Mouse (Mus musculus) kidney, embryonic 15.5 days (tissue): ENCODE data around the gene Tprn. TPM values are rescaled to one million over a fixed set of nuclear protein-coding genes. Genes with fewer than 3 reads are reported as not detected.

Source experiments
- ATAC-seq: fragments of 200-750 bp; cut with Nextera tagmentation; replicated peaks from 2 replicates; pipeline ENCODE4 v1.8.0; 2017; ENCODE audit warnings: moderate TSS enrichment; ENCODE audit not compliant: low FRiP score
- H3K27ac ChIP-seq: fragments of 300-500 bp; sonication (generic); 2 replicates; pipeline ENCODE4 v1.5.1; 2015; ENCODE audit warnings: mild to moderate bottlenecking, inconsistent platforms
- H3K27me3 ChIP-seq: fragments of 300-500 bp; sonication (generic); 2 replicates; pipeline ENCODE4 v1.6.1; 2015; ENCODE audit warnings: inconsistent platforms
- H3K36me3 ChIP-seq: fragments of 300-500 bp; sonication (generic); 2 replicates; pipeline ENCODE4 v1.6.1; 2015; ENCODE audit warnings: inconsistent platforms
- H3K4me1 ChIP-seq: fragments of 300-500 bp; sonication (generic); 2 replicates; pipeline ENCODE4 v1.6.1; 2015; ENCODE audit warnings: inconsistent platforms
- H3K4me2 ChIP-seq: fragments of 300-500 bp; sonication (generic); 2 replicates; pipeline ENCODE4 v1.6.1; 2015; ENCODE audit warnings: moderate library complexity, mild to moderate bottlenecking, inconsistent platforms
- H3K4me3 ChIP-seq: fragments of 300-500 bp; sonication (generic); replicated peaks from 2 replicates; pipeline ENCODE4 v1.5.1; 2015; ENCODE audit warnings: mild to moderate bottlenecking, inconsistent platforms
- H3K9ac ChIP-seq: fragments of 300-500 bp; sonication (generic); 2 replicates; pipeline ENCODE4 v1.6.1; 2015; ENCODE audit warnings: mild to moderate bottlenecking, inconsistent platforms
- H3K9me3 ChIP-seq: fragments of 300-500 bp; sonication (generic); replicated peaks from 2 replicates; pipeline ENCODE4 v1.6.1; 2016; ENCODE audit warnings: inconsistent platforms
- WGBS: fragments of 180-500 bp; shearing (Covaris S2); methylation state at CpG from one replicate; pipeline ENCODE4 v1.1.7; 2015; ENCODE audit warnings: mixed read lengths; 5-methylcytosine and 5-hydroxymethylcytosine counted together
- polyA plus RNA-seq: library from polyadenylated mRNA; unstranded; fragments of >200 nt; fragmentation: Nextera tagmentation; extraction: Ambion mirVana; gene quantifications from 2 replicates; pipeline ENCODE4 v1.2.1, GENCODE M21; 2015

The Tprn gene
- polyA plus RNA-seq, 1 experiment from 2014 or later, result 11.3 TPM

GRCm38 (mm10) chr2:25271827-25272511 is 9.6 kb downstream of the Tprn start, which contains the start of the genes Ssna1 and Anapc2:
TSS of gene Ssna1 (minus strand) at chr2:25272438.
TSS of gene Anapc2 (plus strand) at chr2:25272478.
- Histone ChIP-seq H3K4me2 (peak within 1 kb of the TSS; percentile 93), H3K9ac (peak within 1 kb of the TSS; percentile 87), H3K27ac (peak within 1 kb of the TSS; percentile 85), H3K4me3 (peak within 1 kb of the TSS; percentile 73), H3K4me1 (peaks cover 36% of the 10 kb centered on the region), H3K27me3 (no peaks in the 10 kb centered on the region), H3K9me3 (no peaks in the 10 kb centered on the region), H3K36me3 (peaks cover 61% of the 10 kb centered on the region)
- peak; percentile 97 for ATAC-seq
- under 1% methylated on average over 55 of the region's 55 CpGs for WGBS

- Histone ChIP-seq H3K27ac (peak overlapping the region; percentile 61), H3K9ac (peak overlapping the region; percentile 87)
- peak; percentile 65 for ATAC-seq
Observed at GRCm38 (mm10) chr2:25272515-25272914, 10.1 kb downstream of the Tprn start.

GRCm38 (mm10) chr2:25273010-25273409 is 10.6 kb downstream of the Tprn start:
- Histone ChIP-seq H3K36me3 (peaks cover 72% of the 10 kb centered on the region), H3K9ac (peak overlapping the region; percentile 87), H3K4me3 (peak overlapping the region; percentile 73), H3K4me1 (peaks cover 30% of the 10 kb centered on the region), H3K4me2 (peak overlapping the region; percentile 93), H3K9me3 (no peaks in the 10 kb centered on the region), H3K27me3 (no peaks in the 10 kb centered on the region), H3K27ac (0 out of 2 replicates have a peak overlapping the region, but pooled peaks have one; percentile 61)
- WGBS, result 29% methylated on average over 16 of the region's 16 CpGs
- no peak for ATAC-seq

More at GRCm38 (mm10) chr2:25272515-25272914, 10.1 kb downstream of the Tprn start:
- under 1% methylated on average over 28 of the region's 29 CpGs for WGBS
- no peaks in the 10 kb centered on the region for H3K27me3 ChIP-seq
- no peaks in the 10 kb centered on the region for H3K9me3 ChIP-seq
- H3K4me3 ChIP-seq, result peak overlapping the region; percentile 73
- H3K36me3 ChIP-seq, result peaks cover 67% of the 10 kb centered on the region
- H3K4me1 ChIP-seq, result peaks cover 30% of the 10 kb centered on the region
- peak overlapping the region; percentile 93 for H3K4me2 ChIP-seq

GRCm38 (mm10) chr2:25278928-25279882 is 16.8 kb downstream of the Tprn start:
- H3K9me3 ChIP-seq, result no peaks in the 10 kb centered on the region
- H3K9ac ChIP-seq, result no peak overlapping the region
- 66% methylated on average over 13 of the region's 13 CpGs for WGBS
- H3K4me2 ChIP-seq, result no peak overlapping the region
- ATAC-seq, result no peak; the same call in 1 of the 2 replicates
- H3K27ac ChIP-seq, result no peak overlapping the region
- no peak overlapping the region for H3K4me3 ChIP-seq
- peaks cover 3% of the 10 kb centered on the region; the same call in 1 of the 2 replicates for H3K4me1 ChIP-seq
- H3K36me3 ChIP-seq, result peaks cover 98% of the 10 kb centered on the region
- no peaks in the 10 kb centered on the region for H3K27me3 ChIP-seq

GRCm38 (mm10) chr2:25285551-25285950 is 23.1 kb downstream of the Tprn start:
- H3K4me2 ChIP-seq, result no peak overlapping the region
- H3K9ac ChIP-seq, result no peak overlapping the region
- H3K27ac ChIP-seq, result 0 out of 2 replicates have a peak overlapping the region, but pooled peaks have one; percentile 61
- no peak for ATAC-seq
- H3K27me3 ChIP-seq, result peaks cover 29% of the 10 kb centered on the region
- H3K4me3 ChIP-seq, result no peak overlapping the region
- no peaks in the 10 kb centered on the region for H3K9me3 ChIP-seq
- 90% methylated on average over 2 of the region's 2 CpGs for WGBS
- peaks cover 13% of the 10 kb centered on the region for H3K4me1 ChIP-seq
- H3K36me3 ChIP-seq, result peaks cover 57% of the 10 kb centered on the region

- H3K36me3 ChIP-seq, result peaks cover 50% of the 10 kb centered on the region
- H3K4me2 ChIP-seq, result no peak overlapping the region
- 76% methylated on average over 1 of the region's 1 CpGs for WGBS
- no peak overlapping the region for H3K9ac ChIP-seq
- peaks cover 37% of the 10 kb centered on the region for H3K27me3 ChIP-seq
- H3K9me3 ChIP-seq, result no peaks in the 10 kb centered on the region
- H3K27ac ChIP-seq, result peak overlapping the region; percentile 61; the same call in 1 of the 2 replicates
- no peak overlapping the region for H3K4me3 ChIP-seq
- no peak for ATAC-seq
- peaks cover 21% of the 10 kb centered on the region for H3K4me1 ChIP-seq
Observed at GRCm38 (mm10) chr2:25286314-25286713, 23.9 kb downstream of the Tprn start.

GRCm38 (mm10) chr2:25286837-25287636 is 24.6 kb downstream of the Tprn start:
- Histone ChIP-seq H3K36me3 (peaks cover 45% of the 10 kb centered on the region), H3K4me2 (no peak overlapping the region), H3K4me3 (no peak overlapping the region), H3K9ac (no peak overlapping the region), H3K27me3 (peaks cover 44% of the 10 kb centered on the region), H3K27ac (0 out of 2 replicates have a peak overlapping the region, but pooled peaks have one; percentile 61), H3K9me3 (no peaks in the 10 kb centered on the region), H3K4me1 (peaks cover 28% of the 10 kb centered on the region)
- 55% methylated on average over 7 of the region's 7 CpGs for WGBS
- ATAC-seq, result no peak; the same call in 1 of the 2 replicates

GRCm38 (mm10) chr2:25287927-25288649 is 25.7 kb downstream of the Tprn start, which contains the start of gene Tmem210:
TSS of gene Tmem210 (plus strand) at chr2:25288145.
- H3K9me3 ChIP-seq, result no peaks in the 10 kb centered on the region
- no peak within 1 kb of the TSS for H3K9ac ChIP-seq
- no peak for ATAC-seq
- H3K27me3 ChIP-seq, result peaks cover 54% of the 10 kb centered on the region
- no peak within 1 kb of the TSS for H3K4me3 ChIP-seq
- 85% methylated on average over 6 of the region's 6 CpGs for WGBS
- H3K36me3 ChIP-seq, result peaks cover 34% of the 10 kb centered on the region
- H3K27ac ChIP-seq, result 0 out of 2 replicates have a peak within 1 kb of the TSS, but pooled peaks have one; percentile 61
- peaks cover 36% of the 10 kb centered on the region for H3K4me1 ChIP-seq
- no peak within 1 kb of the TSS for H3K4me2 ChIP-seq

GRCm38 (mm10) chr2:25288734-25289345 is 26.4 kb downstream of the Tprn start:
- peaks cover 26% of the 10 kb centered on the region for H3K36me3 ChIP-seq
- H3K27me3 ChIP-seq, result peaks cover 62% of the 10 kb centered on the region
- no peak for ATAC-seq
- no peak overlapping the region for H3K4me3 ChIP-seq
- WGBS, result 83% methylated on average over 7 of the region's 7 CpGs
- no peak overlapping the region for H3K9ac ChIP-seq
- no peak overlapping the region for H3K4me2 ChIP-seq
- H3K4me1 ChIP-seq, result peaks cover 36% of the 10 kb centered on the region
- no peak overlapping the region for H3K27ac ChIP-seq
- H3K9me3 ChIP-seq, result no peaks in the 10 kb centered on the region

GRCm38 (mm10) chr2:25289651-25290050 is 27.2 kb downstream of the Tprn start, which contains the start of gene Lrrc26:
TSS of gene Lrrc26 (plus strand) at chr2:25289915.
- no peaks in the 10 kb centered on the region for H3K9me3 ChIP-seq
- no peak within 1 kb of the TSS for H3K27ac ChIP-seq
- H3K4me2 ChIP-seq, result peak within 1 kb of the TSS; percentile 61
- no peak for ATAC-seq
- peaks cover 66% of the 10 kb centered on the region for H3K27me3 ChIP-seq
- H3K36me3 ChIP-seq, result peaks cover 18% of the 10 kb centered on the region
- no peak within 1 kb of the TSS for H3K9ac ChIP-seq
- 8% methylated on average over 11 of the region's 11 CpGs for WGBS
- H3K4me3 ChIP-seq, result peak within 1 kb of the TSS; percentile 25
- peaks cover 36% of the 10 kb centered on the region for H3K4me1 ChIP-seq
